Mouse (Mus musculus) embryonic facial prominence, embryonic 14.5 days (tissue): ENCODE data around the gene Nadk. TPM values are rescaled to one million over a fixed set of nuclear protein-coding genes. Genes with fewer than 3 reads are reported as not detected.
"Not testable (repeated sequence)": the region's sequence is repeated elsewhere in the genome, so short reads cannot be mapped to it uniquely, and the experiment has no call there.

Experiments used
- ATAC-seq: fragments of 200-750 bp; cut with Nextera tagmentation; 2 replicates; pipeline ENCODE4 v1.8.0; 2017; ENCODE audit warnings: low read depth, moderate number of reproducible peaks, moderate TSS enrichment
- DNase-seq: peaks from one replicate; pipeline ENCODE4 v3.0.0-alpha.2; 2015; ENCODE audit warnings: low spot score
- H3K27ac ChIP-seq: fragments of 300-500 bp; sonication (generic); replicated peaks from 2 replicates; pipeline ENCODE4 v1.5.1; 2014; ENCODE audit warnings: low read depth, mild to moderate bottlenecking, low read length, moderate library complexity
- H3K27me3 ChIP-seq: fragments of 300-500 bp; sonication (generic); replicated peaks from 2 replicates; pipeline ENCODE4 v1.6.1; 2014; ENCODE audit warnings: low read length; ENCODE audit not compliant: control insufficient read depth, insufficient read depth
- H3K36me3 ChIP-seq: fragments of 300-500 bp; sonication (generic); 2 replicates; pipeline ENCODE4 v1.6.1; 2014; ENCODE audit warnings: low read length, mixed read lengths; ENCODE audit not compliant: control insufficient read depth, insufficient read depth
- H3K4me1 ChIP-seq: fragments of 300-500 bp; sonication (generic); 2 replicates; pipeline ENCODE4 v1.6.1; 2014; ENCODE audit warnings: antibody characterized with exemption, low read length; ENCODE audit not compliant: control insufficient read depth, insufficient read depth
- H3K4me2 ChIP-seq: fragments of 300-500 bp; sonication (generic); 2 replicates; pipeline ENCODE4 v1.6.1; 2014; ENCODE audit warnings: low read depth, mild to moderate bottlenecking, low read length, moderate library complexity, mixed read lengths
- H3K4me3 ChIP-seq: fragments of 300-500 bp; sonication (generic); 2 replicates; pipeline ENCODE4 v1.5.1; 2014; ENCODE audit warnings: low read depth, mild to moderate bottlenecking, low read length
- H3K9ac ChIP-seq: fragments of 300-500 bp; sonication (generic); 2 replicates; pipeline ENCODE4 v1.6.1; 2014; ENCODE audit warnings: low read depth, mild to moderate bottlenecking, low read length, moderate library complexity, mixed read lengths
- H3K9me3 ChIP-seq: fragments of 300-500 bp; sonication (generic); 2 replicates; pipeline ENCODE4 v1.6.1; 2016; ENCODE audit warnings: low read length; ENCODE audit not compliant: control insufficient read depth
- WGBS: fragments of 180-500 bp; shearing (Covaris S2); extraction: QIAGEN DNeasy Blood & Tissue Kit; methylation state at CpG from one replicate; pipeline ENCODE4 v1.1.7; 2014; 5-methylcytosine and 5-hydroxymethylcytosine counted together
- polyA plus RNA-seq: library from polyadenylated mRNA; unstranded; fragments of >200 nt; fragmentation: Nextera tagmentation; extraction: Ambion mirVana; gene quantifications from 2 replicates; pipeline ENCODE4 v1.2.1, GENCODE M21; 2014

The Nadk gene
- polyA plus RNA-seq, 1 experiment from 2014 or later = 89.2 TPM

DNA sequence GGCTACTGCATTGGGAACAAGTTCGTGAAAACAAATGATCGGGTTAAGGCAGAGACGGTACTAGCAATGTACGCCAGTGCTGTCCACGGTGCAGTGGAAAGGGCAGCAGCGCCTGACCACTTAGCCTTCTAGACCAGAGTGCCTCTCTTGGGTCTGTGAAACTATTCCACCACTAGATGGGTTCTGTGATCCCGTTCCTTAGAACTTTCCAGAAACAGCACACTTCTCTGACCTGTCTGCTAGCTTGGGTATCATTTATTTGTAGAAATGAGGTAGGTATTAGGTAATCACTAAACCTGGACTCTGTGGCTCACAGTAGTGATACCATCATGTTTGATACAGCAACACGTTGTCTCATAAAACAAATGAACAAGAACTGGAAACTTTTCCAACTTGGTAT is 4.4 kb downstream of the Nadk start:
- Histone ChIP-seq H3K4me3 (no peak overlapping the region), H3K9me3 (no peaks in the 10 kb centered on the region), H3K27ac (no peak overlapping the region), H3K27me3 (no peaks in the 10 kb centered on the region), H3K4me1 (peaks cover 24% of the 10 kb centered on the region), H3K4me2 (no peak overlapping the region), H3K9ac (no peak overlapping the region), H3K36me3 (no peaks in the 10 kb centered on the region)
- ATAC-seq (no peak), DNase-seq (no peak)
- WGBS = 67% methylated on average over 8 of the region's 8 CpGs

DNA sequence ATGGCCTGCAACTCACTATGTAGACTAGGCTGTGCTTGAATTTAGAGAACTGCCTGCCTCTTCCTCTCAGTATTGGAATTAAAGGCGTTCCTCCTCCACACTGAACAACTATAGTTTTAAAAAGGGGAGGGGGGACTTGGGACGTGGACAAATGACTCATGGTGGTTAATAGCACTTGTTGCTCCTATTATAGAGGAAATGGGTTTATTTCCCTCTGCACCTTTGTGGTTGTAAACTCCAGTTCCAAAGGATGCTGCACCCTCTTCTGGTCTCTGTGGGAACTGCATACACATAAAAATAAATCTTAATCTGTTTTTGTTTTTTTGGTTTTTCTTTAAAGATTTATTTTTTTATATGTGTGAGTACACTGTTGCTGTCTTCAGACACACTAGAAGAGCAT is 6.0 kb downstream of the Nadk start:
- Histone ChIP-seq H3K27ac (no peak overlapping the region), H3K27me3 (no peaks in the 10 kb centered on the region), H3K4me3 (no peak overlapping the region), H3K36me3 (no peaks in the 10 kb centered on the region), H3K4me1 (peaks cover 13% of the 10 kb centered on the region), H3K9ac (no peak overlapping the region), H3K4me2 (no peak overlapping the region), H3K9me3 (no peaks in the 10 kb centered on the region)
- ATAC-seq = no peak
- 33% methylated on average over 2 of the region's 2 CpGs for WGBS
- peak; percentile 43 for DNase-seq

- H3K4me1 ChIP-seq = peaks cover 13% of the 10 kb centered on the region
- DNase-seq = no peak
- no peak overlapping the region for H3K9ac ChIP-seq
- WGBS = 89% methylated on average over 7 of the region's 7 CpGs
- H3K4me3 ChIP-seq = no peak overlapping the region
- no peaks in the 10 kb centered on the region for H3K36me3 ChIP-seq
- no peaks in the 10 kb centered on the region for H3K27me3 ChIP-seq
- H3K9me3 ChIP-seq = no peaks in the 10 kb centered on the region
- ATAC-seq = no peak
- H3K4me2 ChIP-seq = no peak overlapping the region
- H3K27ac ChIP-seq = no peak overlapping the region
Measured at GRCm38 (mm10) chr4:155568632-155569370, 6.6 kb downstream of the Nadk start.

GRCm38 (mm10) chr4:155569818-155570217 is 7.6 kb downstream of the Nadk start:
- peaks cover 9% of the 10 kb centered on the region for H3K4me1 ChIP-seq
- no peaks in the 10 kb centered on the region for H3K36me3 ChIP-seq
- ATAC-seq = no peak
- H3K9me3 ChIP-seq = no peaks in the 10 kb centered on the region
- no peak overlapping the region for H3K9ac ChIP-seq
- H3K27me3 ChIP-seq = no peaks in the 10 kb centered on the region
- no peak overlapping the region for H3K4me3 ChIP-seq
- no peak for DNase-seq
- 88% methylated on average over 6 of the region's 6 CpGs for WGBS
- no peak overlapping the region for H3K27ac ChIP-seq
- no peak overlapping the region for H3K4me2 ChIP-seq

- DNase-seq, H3K4me2 ChIP-seq, H3K9me3 ChIP-seq, H3K9ac ChIP-seq, H3K27me3 ChIP-seq, H3K4me3 ChIP-seq, H3K4me1 ChIP-seq, H3K27ac ChIP-seq, ATAC-seq, H3K36me3 ChIP-seq: not testable (repeated sequence)
- WGBS = 90% methylated on average over 11 of the region's 11 CpGs
Measured at GRCm38 (mm10) chr4:155570315-155570714, 8.1 kb downstream of the Nadk start.

- no peak for DNase-seq
- H3K27ac ChIP-seq = no peak overlapping the region
- 85% methylated on average over 2 of the region's 2 CpGs for WGBS
Measured at GRCm38 (mm10) chr4:155571442-155571841, 9.3 kb downstream of the Nadk start.

DNA sequence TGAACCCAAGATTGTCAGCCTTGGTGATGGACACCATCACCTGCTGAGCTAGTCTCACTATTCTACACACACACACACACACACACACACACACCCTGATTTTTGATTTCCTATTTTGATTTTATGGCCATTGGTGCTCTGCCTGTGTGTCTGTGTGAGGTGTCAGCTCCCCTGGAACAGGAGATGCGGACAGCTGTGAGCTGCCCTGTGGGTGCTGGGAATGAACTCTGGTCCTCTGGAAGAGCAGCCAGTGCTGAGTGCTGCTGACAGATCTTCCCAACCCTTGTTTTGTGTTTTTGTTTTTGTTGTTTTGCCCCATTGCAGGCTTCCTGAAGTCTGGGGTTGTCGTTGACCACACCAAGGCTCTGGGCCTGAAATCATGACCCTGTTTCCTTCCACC is 11.0 kb downstream of the Nadk start:
- H3K9me3 ChIP-seq = no peaks in the 10 kb centered on the region
- ATAC-seq (no peak), DNase-seq (no peak)
- H3K4me2 ChIP-seq = no peak overlapping the region
- no peak overlapping the region for H3K9ac ChIP-seq
- H3K27ac ChIP-seq = no peak overlapping the region
- H3K4me3 ChIP-seq = no peak overlapping the region
- H3K36me3 ChIP-seq = peaks cover 14% of the 10 kb centered on the region
- no peaks in the 10 kb centered on the region for H3K27me3 ChIP-seq
- 85% methylated on average over 2 of the region's 2 CpGs for WGBS
- H3K4me1 ChIP-seq = no peaks in the 10 kb centered on the region

More at GRCm38 (mm10) chr4:155571442-155571841, 9.3 kb downstream of the Nadk start:
- no peaks in the 10 kb centered on the region for H3K9me3 ChIP-seq
- no peak overlapping the region for H3K4me2 ChIP-seq
- H3K36me3 ChIP-seq = no peaks in the 10 kb centered on the region
- H3K4me1 ChIP-seq = no peaks in the 10 kb centered on the region
- no peak overlapping the region for H3K4me3 ChIP-seq
- no peak overlapping the region for H3K9ac ChIP-seq
- ATAC-seq = no peak
- no peaks in the 10 kb centered on the region for H3K27me3 ChIP-seq

DNA sequence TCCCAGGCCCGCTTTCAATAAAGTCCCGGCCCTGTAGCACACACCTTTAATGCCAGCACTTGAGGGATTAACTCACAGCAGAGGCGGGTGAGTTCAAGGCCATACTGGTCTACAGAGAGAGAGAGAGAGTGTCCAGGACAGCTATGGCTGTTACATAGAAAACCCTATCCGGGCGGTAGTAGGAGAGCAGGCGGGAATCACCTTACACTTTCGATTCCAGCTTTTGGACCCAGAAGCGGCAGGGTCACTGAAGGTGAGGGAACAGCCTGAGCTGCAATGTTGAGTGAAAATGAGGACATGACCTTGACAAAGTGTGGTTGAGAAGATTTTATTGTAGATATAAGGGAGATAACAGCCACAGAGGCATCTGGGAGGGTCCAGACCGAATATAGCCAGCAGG is 11.7 kb downstream of the Nadk start:
- Histone ChIP-seq H3K36me3 (peaks cover 22% of the 10 kb centered on the region), H3K4me1 (no peaks in the 10 kb centered on the region), H3K4me3 (no peak overlapping the region), H3K9ac (no peak overlapping the region), H3K9me3 (no peaks in the 10 kb centered on the region), H3K27me3 (no peaks in the 10 kb centered on the region), H3K27ac (no peak overlapping the region), H3K4me2 (no peak overlapping the region)
- DNase-seq = no peak
- no peak for ATAC-seq
- WGBS = 89% methylated on average over 9 of the region's 9 CpGs

DNA sequence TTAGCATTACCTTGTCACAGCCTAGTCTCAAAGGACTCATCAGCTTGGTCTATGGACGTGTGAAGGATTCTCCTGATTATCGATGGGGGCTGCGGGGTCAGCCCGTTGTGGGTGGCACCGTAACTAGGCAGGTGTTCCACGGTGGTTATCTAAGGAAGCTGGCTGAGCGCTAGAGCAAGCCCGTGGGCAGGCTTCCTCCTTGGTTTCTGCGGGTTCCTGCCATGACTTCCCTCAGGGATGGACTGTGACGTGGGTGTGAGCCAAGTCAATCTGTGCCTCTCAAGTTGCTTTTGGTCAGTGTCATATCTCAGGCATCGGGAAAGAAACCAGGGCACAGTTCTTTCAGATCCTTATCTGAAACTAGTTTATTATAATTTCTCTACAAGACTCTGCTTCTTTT is 12.8 kb downstream of the Nadk start:
- Histone ChIP-seq H3K9me3 (no peaks in the 10 kb centered on the region), H3K4me3 (no peak overlapping the region), H3K27me3 (no peaks in the 10 kb centered on the region), H3K4me2 (no peak overlapping the region), H3K27ac (no peak overlapping the region), H3K4me1 (no peaks in the 10 kb centered on the region), H3K9ac (no peak overlapping the region), H3K36me3 (peaks cover 32% of the 10 kb centered on the region)
- ATAC-seq (no peak), DNase-seq (no peak)
- 87% methylated on average over 11 of the region's 11 CpGs for WGBS
